Mouse (Mus musculus) ES-Bruce4 (cell line): Measurements from ENCODE around the gene Ets2. TPM values are rescaled to one million over a fixed set of nuclear protein-coding genes. Genes with fewer than 3 reads are reported as not detected.

ENCODE experiments used
- H3K27ac ChIP-seq: 2 replicates; pipeline ENCODE4 v1.5.1; 2012; ENCODE audit warnings: low read length, inconsistent platforms; ENCODE audit not compliant: insufficient read depth
- H3K27me3 ChIP-seq: 2 replicates; pipeline ENCODE4 v1.6.1; 2012; ENCODE audit warnings: mild to moderate bottlenecking, low read length, inconsistent platforms; ENCODE audit not compliant: control insufficient read depth, poor library complexity, insufficient read depth, severe bottlenecking
- H3K36me3 ChIP-seq: 2 replicates; pipeline ENCODE4 v1.6.1; 2012; ENCODE audit warnings: inconsistent platforms, mild to moderate bottlenecking, low read length, moderate library complexity; ENCODE audit not compliant: control insufficient read depth, poor library complexity, insufficient read depth, severe bottlenecking
- H3K4me1 ChIP-seq: one replicate; pipeline ENCODE4 v1.8.1; 2011; ENCODE audit warnings: low read length; ENCODE audit not compliant: control insufficient read depth, insufficient read depth
- H3K4me3 ChIP-seq: 2 replicates; pipeline ENCODE4 v1.5.1; 2011; ENCODE audit warnings: low read depth, mild to moderate bottlenecking, low read length
- H3K9ac ChIP-seq: 2 replicates; pipeline ENCODE4 v1.6.1; 2012; ENCODE audit warnings: low read depth, mild to moderate bottlenecking, inconsistent platforms; ENCODE audit not compliant: poor library complexity, severe bottlenecking
- H3K9me3 ChIP-seq: replicated peaks from 2 replicates; pipeline ENCODE4 v1.6.1; 2012; ENCODE audit warnings: mild to moderate bottlenecking, low read length, inconsistent platforms; ENCODE audit not compliant: control insufficient read depth, poor library complexity, insufficient read depth, severe bottlenecking
- CTCF ChIP-seq: IDR thresholded peaks from one replicate; pipeline ENCODE4 v1.8.1; 2011; ENCODE audit warnings: low read depth, low read length
- EP300 ChIP-seq: IDR thresholded peaks from 2 replicates; pipeline ENCODE4 v1.6.1; 2011; ENCODE audit warnings: low read depth, low read length; ENCODE audit not compliant: insufficient read depth
- POLR2A ChIP-seq: IDR thresholded peaks from one replicate; pipeline ENCODE4 v1.8.1; 2011; ENCODE audit warnings: low read length; ENCODE audit not compliant: insufficient read depth
- polyA plus RNA-seq: library from polyadenylated mRNA; stranded (reverse); fragments of >200 nt; gene quantifications from 2 replicates; pipeline ENCODE4 v1.2.4, GENCODE M21; 2011; ENCODE audit warnings: low read depth; ENCODE audit not compliant: missing spikeins, insufficient read depth, insufficient read length

Gene Ets2
- polyA plus RNA-seq, 1 experiment, result 32.5 TPM

GRCm38 (mm10) chr16:95702562-95703545 lies 979 bp downstream of the Ets2 start:
- no peaks in the 10 kb centered on the region for H3K36me3 ChIP-seq
- H3K4me3 ChIP-seq, result peak overlapping the region; percentile 85
- H3K27me3 ChIP-seq, result no peaks in the 10 kb centered on the region
- H3K9me3 ChIP-seq, result no peaks in the 10 kb centered on the region
- peaks cover 3% of the 10 kb centered on the region for H3K4me1 ChIP-seq
- H3K9ac ChIP-seq, result peak overlapping the region; percentile 89
- TF ChIP-seq EP300 (no peak), CTCF (no peak), POLR2A (no peak)
- no peak overlapping the region for H3K27ac ChIP-seq

- Histone ChIP-seq H3K36me3 (no peaks in the 10 kb centered on the region), H3K9ac (no peak overlapping the region), H3K9me3 (no peaks in the 10 kb centered on the region), H3K27ac (no peak overlapping the region), H3K27me3 (no peaks in the 10 kb centered on the region), H3K4me3 (no peak overlapping the region), H3K4me1 (peaks cover 3% of the 10 kb centered on the region)
- no peak for TF ChIP-seq POLR2A
Observed at GRCm38 (mm10) chr16:95703958-95704357, 2.1 kb downstream of the Ets2 start.

- Histone ChIP-seq H3K27me3 (no peaks in the 10 kb centered on the region), H3K9ac (no peak overlapping the region), H3K4me1 (no peaks in the 10 kb centered on the region), H3K27ac (no peak overlapping the region), H3K9me3 (no peaks in the 10 kb centered on the region), H3K36me3 (no peaks in the 10 kb centered on the region), H3K4me3 (no peak overlapping the region)
- TF ChIP-seq CTCF (no peak), POLR2A (no peak), EP300 (no peak)
Observed at GRCm38 (mm10) chr16:95704662-95705330, 2.9 kb downstream of the Ets2 start.

GRCm38 (mm10) chr16:95705771-95706170 lies 3.9 kb downstream of the Ets2 start:
- TF ChIP-seq EP300 (no peak), POLR2A (no peak), CTCF (no peak)
- H3K9ac ChIP-seq, result no peak overlapping the region
- no peak overlapping the region for H3K4me3 ChIP-seq
- peaks cover 1% of the 10 kb centered on the region; the same call in 1 of the 2 replicates for H3K36me3 ChIP-seq
- no peaks in the 10 kb centered on the region for H3K4me1 ChIP-seq
- no peak overlapping the region for H3K27ac ChIP-seq
- no peaks in the 10 kb centered on the region for H3K27me3 ChIP-seq
- no peaks in the 10 kb centered on the region for H3K9me3 ChIP-seq

GRCm38 (mm10) chr16:95708211-95709004 lies 6.5 kb downstream of the Ets2 start:
- peaks cover 6% of the 10 kb centered on the region; the same call in 1 of the 2 replicates for H3K36me3 ChIP-seq
- no peaks in the 10 kb centered on the region for H3K4me1 ChIP-seq
- H3K4me3 ChIP-seq, result no peak overlapping the region
- H3K9ac ChIP-seq, result no peak overlapping the region
- TF ChIP-seq CTCF (no peak), EP300 (no peak), POLR2A (no peak)
- H3K9me3 ChIP-seq, result no peaks in the 10 kb centered on the region
- H3K27me3 ChIP-seq, result no peaks in the 10 kb centered on the region
- no peak overlapping the region for H3K27ac ChIP-seq
